Mouse (Mus musculus): ENCODE measurements around the gene Vstm2l. TPM values are rescaled to one million over a fixed set of nuclear protein-coding genes. Genes with fewer than 3 reads are reported as not detected.

The Vstm2l gene
- 1 to 10 TPM; 1.6 to 1.8 TPM for total RNA-seq (2021)
- long read RNA-seq, experiment 1, partial matches to known transcripts, result 0 of 3 reads
- long read RNA-seq, experiment 1, other reads (novel, unspliced or antisense), result 1 of 3 reads
- long read RNA-seq, experiment 2, result 0 reads

DNA sequence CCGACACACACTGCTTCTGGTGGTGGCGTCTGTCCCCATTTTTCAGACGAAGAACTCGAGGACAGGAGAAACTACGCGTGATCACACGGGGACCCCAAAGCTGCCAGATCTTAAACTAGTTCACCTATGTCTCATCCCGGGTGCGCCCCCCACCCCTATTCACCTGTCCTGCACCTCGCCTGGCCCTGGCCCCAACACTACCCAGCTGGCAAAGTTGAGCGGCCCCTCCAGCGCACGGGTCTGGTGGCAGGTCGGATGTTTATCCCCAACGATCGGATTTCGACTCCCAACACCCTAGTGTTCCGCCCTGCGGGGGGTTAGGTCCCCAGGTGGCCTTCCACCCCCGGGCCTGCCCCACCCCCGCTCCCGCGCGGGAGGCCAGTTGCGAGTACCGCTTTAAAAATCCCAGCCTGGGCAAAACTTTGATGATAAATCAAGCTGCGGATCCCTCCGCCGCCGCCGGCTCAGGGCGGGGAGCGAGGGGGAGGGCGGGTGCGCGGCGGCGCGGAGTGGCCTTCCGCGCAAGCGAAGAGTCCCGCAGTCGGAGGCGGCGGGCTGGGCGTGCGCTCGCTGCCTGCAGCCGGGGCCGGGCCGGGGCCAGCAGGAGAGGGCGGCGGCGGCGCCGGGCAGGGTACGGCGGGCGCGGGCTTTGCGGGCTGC lies at the start of gene Vstm2l:
Gene Vstm2l (plus strand): TSS at position 549 of the 660 bp plus-strand sequence.
- DNase-seq, result peak; percentile 10 to 14

DNA sequence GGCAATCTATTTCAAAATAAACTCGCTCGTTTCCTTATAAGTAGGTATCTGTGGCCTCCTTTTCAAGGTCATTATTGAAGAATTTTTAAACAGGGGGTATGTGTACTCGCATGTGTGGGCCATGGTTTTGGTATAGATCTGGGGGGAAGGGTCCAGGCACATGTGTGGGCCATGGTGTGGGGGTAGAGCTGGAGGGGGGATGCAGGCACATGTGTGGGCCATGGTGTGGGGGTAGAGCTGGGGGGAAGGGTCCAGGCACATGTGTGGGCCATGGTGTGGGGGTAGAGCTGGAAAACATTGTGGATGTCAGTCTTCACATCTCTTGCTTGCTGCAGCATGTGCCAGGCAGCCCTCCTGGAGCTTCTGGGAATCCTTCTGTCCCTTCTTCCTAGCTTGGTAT lies 47.3 kb upstream of the Vstm2l start:
- no peak for DNase-seq

GRCm38 (mm10) chr2:157870247-157870646 lies 44.2 kb upstream of the Vstm2l start:
- peak; percentile 59 to 60 for DNase-seq

GRCm38 (mm10) chr2:157873223-157873622 lies 41.2 kb upstream of the Vstm2l start:
- DNase-seq, result peak; percentile 91 to 94

- no peak for DNase-seq
Observed at GRCm38 (mm10) chr2:157873691-157874090, 40.8 kb upstream of the Vstm2l start.

GRCm38 (mm10) chr2:157875111-157875510 lies 39.3 kb upstream of the Vstm2l start:
- DNase-seq, result peak; percentile 36 to 58

GRCm38 (mm10) chr2:157877394-157877793 lies 37.1 kb upstream of the Vstm2l start:
- peak; percentile 70 to 74 for DNase-seq

DNA sequence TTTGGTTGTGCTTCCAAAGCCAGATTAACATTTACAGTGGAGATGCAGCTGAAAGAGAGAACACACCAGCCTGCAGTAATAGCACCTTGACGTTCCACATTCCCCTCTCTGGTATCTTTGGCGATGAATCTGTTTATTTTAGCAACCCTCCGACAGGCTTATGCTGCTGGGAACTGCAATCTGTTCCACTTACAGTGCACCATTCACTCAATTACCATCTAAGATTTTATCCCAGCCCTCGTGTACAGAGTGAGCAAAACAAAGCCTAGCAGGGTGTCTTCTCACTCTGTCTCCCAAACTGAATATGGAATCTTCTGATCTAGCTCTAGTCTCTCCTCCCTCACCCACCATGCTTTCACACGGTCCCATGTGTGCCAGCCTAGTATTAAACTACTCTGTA lies 36.5 kb upstream of the Vstm2l start:
- DNase-seq, result no peak

DNA sequence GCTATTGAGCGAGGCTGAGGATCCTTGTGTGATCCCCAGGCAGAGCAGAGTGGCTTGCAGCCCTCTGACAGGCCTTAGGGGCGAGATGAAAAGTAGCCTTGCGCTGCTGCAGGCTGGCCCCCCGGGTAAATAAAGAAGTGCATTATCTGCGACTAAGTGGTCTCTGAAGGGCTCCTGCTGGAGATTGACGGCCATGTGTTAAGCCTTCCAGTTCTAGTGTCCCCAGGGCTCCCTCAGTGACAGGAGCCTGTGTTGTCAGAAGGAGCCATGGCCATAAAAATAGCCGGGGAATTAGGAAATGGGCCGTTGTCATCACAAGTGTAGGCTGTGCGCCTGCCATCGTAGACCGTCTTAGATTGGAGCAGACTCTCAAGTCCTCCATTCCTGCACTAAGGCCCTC lies 32.5 kb upstream of the Vstm2l start:
- no peak for DNase-seq

- DNase-seq, result no peak
Observed at GRCm38 (mm10) chr2:157887275-157888025, 27.0 kb upstream of the Vstm2l start.

DNA sequence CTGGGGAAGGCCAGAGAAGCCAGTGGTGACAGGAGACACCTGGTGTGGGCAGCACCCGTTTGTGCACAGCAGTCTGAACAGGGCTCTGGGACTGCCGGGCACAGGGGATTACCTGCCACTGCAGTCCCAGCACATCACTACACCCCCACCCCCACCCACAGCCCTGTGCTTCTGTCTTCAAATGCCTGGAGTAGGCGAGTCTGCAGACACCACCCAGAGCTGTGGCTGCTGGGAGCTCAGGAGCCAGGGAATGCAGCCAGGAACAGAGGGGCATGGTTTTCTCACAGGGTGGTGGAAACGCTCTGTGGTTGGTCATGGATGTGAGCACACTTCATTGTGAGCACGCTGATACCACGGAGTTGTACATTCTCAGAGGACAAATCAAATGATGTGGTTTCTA lies 23.3 kb upstream of the Vstm2l start:
- DNase-seq, result no peak

DNA sequence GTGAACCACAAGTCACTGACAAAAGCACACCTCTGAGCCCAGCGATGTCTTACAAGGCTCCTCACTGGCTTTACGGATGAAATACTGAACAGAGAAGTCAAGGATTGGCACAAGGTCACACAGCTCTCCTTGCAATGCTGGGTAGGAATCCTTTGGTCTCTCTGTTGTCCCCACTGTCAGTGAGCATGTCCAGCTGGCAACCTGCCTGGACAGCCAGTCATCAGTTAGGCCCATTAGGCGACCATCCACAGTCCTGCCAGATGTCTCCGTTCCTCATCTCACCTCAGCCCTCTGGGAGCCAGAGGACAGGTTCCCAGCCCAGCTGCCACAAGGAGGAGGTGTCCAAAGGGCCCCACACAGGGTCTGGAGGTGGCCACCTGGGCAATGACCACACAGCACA lies 17.3 kb upstream of the Vstm2l start:
- DNase-seq, result peak; percentile 68 to 70

GRCm38 (mm10) chr2:157913204-157913636 lies 1.2 kb upstream of the Vstm2l start:
- DNase-seq, result peak; percentile 87 to 89

- DNase-seq, result no peak
Observed at GRCm38 (mm10) chr2:157913705-157914104, 748 bp upstream of the Vstm2l start.

DNA sequence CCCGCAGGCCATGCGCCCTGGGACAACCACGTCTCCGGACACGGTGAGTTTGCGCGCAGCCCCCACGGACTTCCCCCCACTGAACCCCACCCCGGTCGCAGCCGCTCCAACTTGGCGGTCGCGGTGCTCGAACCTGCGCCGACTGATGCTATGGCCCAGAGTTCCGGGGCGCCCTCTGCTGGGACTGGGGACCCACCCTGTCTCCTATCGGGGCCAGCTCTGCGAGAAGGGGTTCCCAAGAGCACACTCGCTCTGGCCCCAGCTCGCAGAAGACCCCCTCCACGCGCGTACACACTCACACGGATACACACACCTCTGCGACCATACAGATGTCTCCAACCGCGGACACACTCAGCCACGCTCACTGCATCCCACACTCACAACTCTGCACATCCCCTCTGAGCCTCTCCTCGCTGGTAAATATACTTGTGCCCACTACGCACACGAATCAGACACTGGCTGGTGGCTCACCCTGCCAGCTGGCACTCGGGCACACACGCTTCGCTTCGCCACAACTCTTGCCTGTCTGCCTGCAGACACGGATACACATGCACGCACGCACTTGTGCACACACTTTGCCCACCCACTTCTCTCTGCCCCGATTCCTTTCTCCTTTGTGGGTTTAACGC lies 550 bp downstream of the Vstm2l start:
- DNase-seq, result no peak

- no peak for DNase-seq
Observed at GRCm38 (mm10) chr2:157918529-157918928, 4.1 kb downstream of the Vstm2l start.

GRCm38 (mm10) chr2:157921551-157921950 lies 7.1 kb downstream of the Vstm2l start:
- no peak for DNase-seq

DNA sequence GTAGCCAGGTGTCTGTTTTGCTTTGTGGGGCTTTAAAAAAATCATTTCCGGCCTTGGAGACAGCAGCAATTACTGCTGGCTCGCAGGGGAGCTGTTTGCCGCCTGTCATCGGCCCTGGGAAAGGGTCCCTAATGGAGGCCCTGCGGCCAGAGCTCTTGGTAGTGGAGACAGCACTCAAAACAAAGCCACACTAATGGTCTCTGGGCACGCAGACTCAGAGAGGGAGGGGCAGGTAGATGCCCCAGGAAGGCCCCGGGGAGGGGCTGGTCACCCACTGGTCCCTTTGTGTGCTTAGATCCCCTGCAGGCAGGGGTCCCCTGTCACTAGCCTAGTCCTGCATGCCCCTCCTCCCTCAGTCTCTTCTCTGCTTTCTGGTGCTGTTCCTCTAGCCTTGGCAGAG lies 9.0 kb downstream of the Vstm2l start:
- DNase-seq, result no peak

DNA sequence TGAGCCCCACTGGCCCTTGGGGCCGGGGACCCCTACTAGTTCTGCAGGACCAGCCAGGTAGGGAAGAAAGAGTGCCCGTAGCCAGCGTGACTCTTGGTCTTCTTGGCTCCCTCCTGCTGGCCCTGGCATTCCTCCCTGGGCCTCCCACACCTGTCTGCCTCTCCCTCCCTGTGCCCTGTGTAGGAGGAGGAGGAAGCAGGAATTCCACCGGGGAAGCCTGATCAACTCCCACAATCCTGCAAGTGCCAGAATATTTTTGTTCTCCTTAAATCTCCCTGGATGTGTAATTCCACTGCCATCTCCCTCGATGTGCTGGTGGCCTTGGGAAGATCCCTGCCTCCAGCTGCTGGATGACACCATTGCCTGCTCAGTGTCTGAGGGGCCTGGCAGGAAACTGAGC lies 10.1 kb downstream of the Vstm2l start:
- no peak for DNase-seq

GRCm38 (mm10) chr2:157926502-157926901 lies 12.0 kb downstream of the Vstm2l start:
- no peak for DNase-seq

DNA sequence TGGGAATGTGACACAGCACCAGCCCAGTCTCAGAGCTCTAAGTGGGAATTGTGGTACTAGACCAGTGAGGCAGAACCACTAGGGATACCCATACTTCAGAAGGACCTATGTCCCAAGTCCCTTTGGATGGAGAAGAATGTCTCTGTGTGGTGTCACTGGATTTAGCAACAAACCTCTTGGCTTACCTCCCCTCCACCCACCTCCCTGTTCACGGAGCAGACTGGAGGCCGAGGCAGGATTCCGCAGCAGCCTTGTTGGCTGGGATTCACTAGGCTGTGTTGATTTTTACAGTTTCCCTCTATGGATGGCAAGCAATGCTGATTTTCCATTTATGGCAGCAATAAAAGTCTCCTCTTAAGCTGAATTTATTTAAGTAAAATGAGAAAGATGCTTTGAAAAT lies 12.5 kb downstream of the Vstm2l start:
- no peak for DNase-seq

DNA sequence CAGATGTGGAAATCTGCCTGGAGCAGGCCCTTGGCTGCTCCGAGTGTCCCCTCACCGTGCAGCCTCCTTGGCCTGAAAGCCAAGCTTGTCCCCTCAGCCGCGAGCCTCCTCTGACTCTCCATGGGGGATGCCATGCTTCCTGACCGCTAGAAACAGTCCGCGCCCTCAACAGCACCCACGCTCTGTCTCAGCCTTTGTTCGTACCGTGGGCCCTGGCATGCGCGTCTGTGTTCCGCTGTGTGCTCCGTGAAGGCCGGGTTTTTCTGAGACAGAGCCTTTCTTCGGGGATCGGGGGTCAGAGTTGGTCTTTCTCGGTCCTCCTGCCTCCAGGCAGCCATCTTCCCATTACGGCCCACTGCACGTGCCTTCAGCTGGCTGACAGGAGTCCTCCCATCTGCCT lies 12.9 kb downstream of the Vstm2l start:
- no peak for DNase-seq

DNA sequence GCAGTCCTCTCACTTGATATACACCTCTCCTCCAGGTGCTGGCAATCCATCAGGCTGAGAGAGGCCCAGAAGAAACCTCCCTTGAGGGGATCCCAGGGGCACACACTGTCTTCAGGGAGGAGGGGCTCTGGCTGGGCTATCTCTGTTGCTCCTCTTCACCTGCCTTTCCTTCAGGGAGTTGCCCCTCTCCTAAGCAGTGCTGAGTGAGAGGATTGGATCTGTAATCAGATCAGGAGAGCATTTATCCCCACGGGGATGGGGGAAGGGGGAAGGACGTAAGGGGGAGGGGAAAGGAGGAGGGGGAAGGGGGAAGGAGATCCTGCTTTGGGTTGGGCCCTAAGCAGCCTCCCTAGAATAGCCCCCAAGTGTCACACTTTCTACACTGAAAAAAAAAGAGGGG lies 13.4 kb downstream of the Vstm2l start:
- DNase-seq, result no peak
